Comparison of ENCODE assay signal across 17 mouse cellular contexts in genomic region chr12:112833527-112833926, GRCm38 (mm10). TPM values are rescaled to one million over a fixed set of nuclear protein-coding genes. Genes with fewer than 3 reads are reported as not detected.
DNase-seq lines count a peak whose midpoint lies in the region; ATAC-seq and TF ChIP-seq lines count a peak whose summit lies in the region.
"Had no signal": no experiment of that assay in that cellular context is flagged by ENCODE, and none has a peak within 500 bp of the region (broad histone marks: within the 10 kb centered on the region; RNA-seq: fewer than 3 reads in every experiment).

No protein-coding gene starts in this region.

- peaks cover 6% of the 10 kb centered on the region; the same call in 1 of the 2 replicates for H3K4me1 ChIP-seq in lung, embryonic 14.5 days (ENCODE audit: insufficient read depth)
- 0 out of 2 replicates have a peak, but pooled peaks cover 2% of the 10 kb centered on the region for H3K4me1 ChIP-seq in lung, adult 2 months (ENCODE audit: control insufficient read depth, insufficient read depth, low read length)
- peaks cover 12% of the 10 kb centered on the region for H3K4me1 ChIP-seq in embryonic facial prominence, embryonic 15.5 days
- H3K4me1 ChIP-seq in hindbrain, embryonic 13.5 days (replicated peaks): peaks cover 21% of the 10 kb centered on the region

- WGBS in lung, embryonic 14.5 days: 58% methylated on average over 6 of the region's 6 CpGs
- WGBS in lung, adult 2 months: 48% methylated on average over 6 of the region's 6 CpGs
- 72% methylated on average over 6 of the region's 6 CpGs for WGBS in embryonic facial prominence, embryonic 15.5 days
- 93% methylated on average over 6 of the region's 6 CpGs for WGBS in hindbrain, embryonic 13.5 days

- no peak for ATAC-seq in lung, embryonic 14.5 days (ENCODE audit: insufficient read depth)
- ATAC-seq in embryonic facial prominence, embryonic 15.5 days (ENCODE audit: insufficient number of reproducible peaks, low FRiP score, low TSS enrichment, low read depth): no peak
- ATAC-seq in hindbrain, embryonic 13.5 days (ENCODE audit: low FRiP score): no peak
- ATAC-seq: intestine, embryonic 15.5 days; Patski had no signal

- no peak for TF ChIP-seq POLR2A in lung, adult 2 months (IDR thresholded peaks at IDR 0.05; ENCODE audit: borderline replicate concordance, extremely low read depth, low read depth, low read length)

- no peak for TF ChIP-seq CTCF in lung, embryonic 14.5 days (IDR thresholded peaks at IDR 0.05; ENCODE audit: low read depth)
- TF ChIP-seq CTCF in lung, adult 2 months (IDR thresholded peaks at IDR 0.05; ENCODE audit: insufficient read depth, low read length): no peak

- no peak overlapping the region for H3K27ac ChIP-seq in lung, embryonic 14.5 days (ENCODE audit: low read depth)
- 0 out of 2 replicates have a peak overlapping the region, but pooled peaks have one; percentile 39 for H3K27ac ChIP-seq in embryonic facial prominence, embryonic 15.5 days (replicated peaks)
- H3K27ac ChIP-seq in hindbrain, embryonic 13.5 days: no peak overlapping the region
- H3K27ac ChIP-seq: hindbrain, embryonic 12.5 days; intestine, embryonic 15.5 days; limb, embryonic 15.5 days had no signal

- no peaks in the 10 kb centered on the region for H3K9me3 ChIP-seq in lung, embryonic 14.5 days (ENCODE audit: low read depth, low read length)
- no peaks in the 10 kb centered on the region for H3K9me3 ChIP-seq in embryonic facial prominence, embryonic 15.5 days (replicated peaks)
- no peaks in the 10 kb centered on the region for H3K9me3 ChIP-seq in hindbrain, embryonic 13.5 days
- H3K9me3 ChIP-seq: hindbrain, embryonic 12.5 days; intestine, embryonic 15.5 days; limb, embryonic 15.5 days had no signal

- H3K36me3 ChIP-seq in lung, embryonic 14.5 days (ENCODE audit: insufficient read depth): 0 out of 2 replicates have a peak, but pooled peaks cover 8% of the 10 kb centered on the region
- H3K36me3 ChIP-seq in embryonic facial prominence, embryonic 15.5 days: peaks cover 12% of the 10 kb centered on the region; the same call in 1 of the 2 replicates
- peaks cover 18% of the 10 kb centered on the region for H3K36me3 ChIP-seq in hindbrain, embryonic 13.5 days
- H3K36me3 ChIP-seq: intestine, embryonic 15.5 days had no signal

- H3K4me3 ChIP-seq in lung, embryonic 14.5 days (ENCODE audit: low read depth, low read length): no peak overlapping the region
- no peak overlapping the region for H3K4me3 ChIP-seq in lung, adult 2 months (replicated peaks; ENCODE audit: extremely low read depth, low read depth, low read length)
- H3K4me3 ChIP-seq in embryonic facial prominence, embryonic 15.5 days (replicated peaks): no peak overlapping the region
- no peak overlapping the region for H3K4me3 ChIP-seq in hindbrain, embryonic 13.5 days
- H3K4me3 ChIP-seq: hindbrain, embryonic 12.5 days; intestine, embryonic 15.5 days; limb, embryonic 15.5 days had no signal

- H3K9ac ChIP-seq in lung, embryonic 14.5 days: no peak overlapping the region
- H3K9ac ChIP-seq in embryonic facial prominence, embryonic 15.5 days: no peak overlapping the region
- no peak overlapping the region for H3K9ac ChIP-seq in hindbrain, embryonic 13.5 days
- H3K9ac ChIP-seq: hindbrain, embryonic 12.5 days; intestine, embryonic 15.5 days; limb, embryonic 15.5 days had no signal

- no peak overlapping the region for H3K4me2 ChIP-seq in lung, embryonic 14.5 days
- H3K4me2 ChIP-seq in embryonic facial prominence, embryonic 15.5 days (replicated peaks): no peak overlapping the region
- no peak overlapping the region for H3K4me2 ChIP-seq in hindbrain, embryonic 13.5 days
- H3K4me2 ChIP-seq: hindbrain, embryonic 12.5 days; intestine, embryonic 15.5 days; limb, embryonic 15.5 days had no signal

- peak; percentile 24 for DNase-seq in lung, embryonic 14.5 days
- DNase-seq in lung, adult 2 months: no peak
- DNase-seq in MEL-GATA-1-ER (ENCODE audit: extremely low read depth, low read depth): peak; percentile 85
- peak; percentile 54 for DNase-seq in lung, postnatal 36 days
- no peak for DNase-seq in embryo, embryonic 11 days
- DNase-seq in embryo, embryonic 10.5 days (ENCODE audit: low spot score): no peak
- DNase-seq: cerebellum, adult 18-20 months; gastrocnemius, postnatal 25 days; kidney, postnatal 10 days; layer of hippocampus, adult 9-11 months; thymus, postnatal 25 days had no signal

- H3K27me3 ChIP-seq in lung, embryonic 14.5 days (ENCODE audit: insufficient read depth, low read length): no peaks in the 10 kb centered on the region
- no peaks in the 10 kb centered on the region for H3K27me3 ChIP-seq in embryonic facial prominence, embryonic 15.5 days
- no peaks in the 10 kb centered on the region for H3K27me3 ChIP-seq in hindbrain, embryonic 13.5 days
- H3K27me3 ChIP-seq: hindbrain, embryonic 12.5 days; intestine, embryonic 15.5 days; limb, embryonic 15.5 days; Patski had no signal

RNA-seq across cellular contexts. Expression of gene Cdca4, which starts 4.3 kb away (rescaled TPM):
- 140 and 153 TPM in 2 replicates for polyA plus RNA-seq in lung, embryonic 14.5 days (2014; fragmentation: Nextera tagmentation; extraction: Ambion mirVana)
- 17.0 and 21.4 TPM in 2 replicates for polyA plus RNA-seq in lung, adult 2 months (2012; rRNA removed)
- 99.7 and 110 TPM in 2 replicates for polyA plus RNA-seq in embryonic facial prominence, embryonic 15.5 days (2015; fragmentation: Nextera tagmentation; extraction: Ambion mirVana)
- polyA plus RNA-seq in hindbrain, embryonic 13.5 days (2015; fragmentation: Nextera tagmentation; extraction: Ambion mirVana): 55.3 and 60.5 TPM in 2 replicates

RNA-seq across cellular contexts. Expression of gene Clba1, which starts 24.8 kb away (rescaled TPM):
- 4.3 and 5.1 TPM in 2 replicates for polyA plus RNA-seq in lung, embryonic 14.5 days (2014; fragmentation: Nextera tagmentation; extraction: Ambion mirVana)
- 9.4 and 10.0 TPM in 2 replicates for polyA plus RNA-seq in lung, adult 2 months (2012; rRNA removed)
- 10.9 and 16.5 TPM in 2 replicates for polyA plus RNA-seq in embryonic facial prominence, embryonic 15.5 days (2015; fragmentation: Nextera tagmentation; extraction: Ambion mirVana)
- polyA plus RNA-seq in hindbrain, embryonic 13.5 days (2015; fragmentation: Nextera tagmentation; extraction: Ambion mirVana): 20.0 and 21.9 TPM in 2 replicates

RNA-seq across cellular contexts. Expression of gene Ahnak2, which starts 31.1 kb away (rescaled TPM):
- polyA plus RNA-seq in lung, embryonic 14.5 days (2014; fragmentation: Nextera tagmentation; extraction: Ambion mirVana): 0.61 and 0.64 TPM in 2 replicates
- polyA plus RNA-seq in lung, adult 2 months (2012; rRNA removed): 9.3 and 13.3 TPM in 2 replicates
- 8.5 and 10.3 TPM in 2 replicates for polyA plus RNA-seq in embryonic facial prominence, embryonic 15.5 days (2015; fragmentation: Nextera tagmentation; extraction: Ambion mirVana)
- 0.84 and 0.86 TPM in 2 replicates for polyA plus RNA-seq in hindbrain, embryonic 13.5 days (2015; fragmentation: Nextera tagmentation; extraction: Ambion mirVana)

RNA-seq across cellular contexts. Expression of gene Gpr132, which starts 34.5 kb away (rescaled TPM):
- polyA plus RNA-seq in lung, embryonic 14.5 days (2014; fragmentation: Nextera tagmentation; extraction: Ambion mirVana): 0.12 TPM in 1 of 2 replicates, not detected in the other
- 9.2 and 12.9 TPM in 2 replicates for polyA plus RNA-seq in lung, adult 2 months (2012; rRNA removed)
- 0.35 and 0.41 TPM in 2 replicates for polyA plus RNA-seq in embryonic facial prominence, embryonic 15.5 days (2015; fragmentation: Nextera tagmentation; extraction: Ambion mirVana)
- not detected in 2 replicates for polyA plus RNA-seq in hindbrain, embryonic 13.5 days (2015; fragmentation: Nextera tagmentation; extraction: Ambion mirVana)
- polyA plus RNA-seq: hindbrain, embryonic 12.5 days; Patski had no signal

Comparison
In these comparisons a context has a peak if more than half of its experiments do, and no peak if none do; other contexts are left out.
1. DNase-seq: peak in lung, embryonic 14.5 days (single experiment), MEL-GATA-1-ER (single experiment) and lung, postnatal 36 days (single experiment); none in lung, adult 2 months (single experiment), embryo, embryonic 11 days (single experiment) and embryo, embryonic 10.5 days (single experiment).